Mouse (Mus musculus): ENCODE measurements around the gene Gon7.

The Gon7 gene

GRCm38 (mm10) chr12:102706833-102707463 lies 50.7 kb downstream of the Gon7 start:
- no peak for DNase-seq (ENCODE audit: low spot score in 2 of 2)

GRCm38 (mm10) chr12:102705906-102706640 lies 51.5 kb downstream of the Gon7 start:
- no peak for DNase-seq (ENCODE audit: low spot score in 2 of 2)

- peak; percentile 84 to 93 for DNase-seq (ENCODE audit: low spot score in 2 of 2)
Measured at GRCm38 (mm10) chr12:102705216-102705871, 52.3 kb downstream of the Gon7 start.

GRCm38 (mm10) chr12:102704457-102705198 lies 53.0 kb downstream of the Gon7 start, which contains the start of gene Itpk1:
Itpk1 (minus strand) TSS chr12:102704930.
- peak; percentile 64 to 71 for DNase-seq (ENCODE audit: low spot score in 2 of 2)

GRCm38 (mm10) chr12:102703921-102704408 lies 53.6 kb downstream of the Gon7 start:
- DNase-seq (ENCODE audit: low spot score in 2 of 2) = no peak

GRCm38 (mm10) chr12:102703441-102703840 lies 54.2 kb downstream of the Gon7 start:
- DNase-seq (ENCODE audit: low spot score in 2 of 2) = no peak
